Mouse (Mus musculus): ENCODE results near the gene Hoxb3.

The Hoxb3 gene

DNA sequence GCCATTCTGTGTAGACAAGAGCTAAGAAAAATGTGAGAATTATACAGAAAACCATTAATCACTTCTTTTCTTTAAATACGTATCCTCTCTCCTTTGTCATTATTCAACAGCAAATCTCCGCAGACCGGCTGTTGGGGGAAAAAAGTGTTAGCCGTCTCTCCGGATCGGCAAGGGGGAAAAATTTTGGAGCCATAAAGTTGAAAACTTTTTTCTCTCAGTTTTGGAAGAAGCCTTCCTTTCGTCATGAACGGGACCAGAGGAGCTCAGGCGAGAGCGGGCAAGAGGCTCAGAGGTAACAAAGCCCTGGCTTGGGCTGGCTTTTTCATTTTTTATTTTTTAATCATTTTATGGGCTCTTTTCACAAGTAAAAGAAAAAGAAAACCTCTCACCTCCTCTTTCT lies at the start of gene Hoxb3:
Gene Hoxb3 (plus strand): TSS at position 173 of the 400 bp plus-strand sequence.
- no peak for DNase-seq

- DNase-seq, result no peak
These were observed 48.7 kb upstream of the Hoxb3 start for GRCm38 (mm10) chr11:96274428-96274827.

DNA sequence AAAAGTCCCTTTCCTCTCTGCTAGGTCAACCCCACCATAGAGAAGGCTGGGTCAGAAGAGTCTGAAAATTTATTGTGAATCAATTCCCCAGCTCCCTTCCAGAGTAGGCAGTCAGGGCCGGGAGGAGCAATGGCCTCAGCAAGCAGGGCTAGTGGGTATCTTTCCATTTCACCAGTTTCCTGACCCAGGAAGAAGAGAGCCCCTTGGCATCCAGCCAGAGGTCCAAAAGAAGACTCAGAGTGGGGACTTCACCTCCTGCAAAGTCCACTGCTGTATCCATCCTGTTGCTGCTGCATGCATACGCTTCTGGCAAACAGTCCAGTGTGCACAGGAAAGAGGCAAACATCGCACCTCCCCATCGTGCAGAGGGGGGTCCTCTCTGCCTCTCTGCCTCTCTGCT lies 47.2 kb upstream of the Hoxb3 start:
- no peak for DNase-seq

DNA sequence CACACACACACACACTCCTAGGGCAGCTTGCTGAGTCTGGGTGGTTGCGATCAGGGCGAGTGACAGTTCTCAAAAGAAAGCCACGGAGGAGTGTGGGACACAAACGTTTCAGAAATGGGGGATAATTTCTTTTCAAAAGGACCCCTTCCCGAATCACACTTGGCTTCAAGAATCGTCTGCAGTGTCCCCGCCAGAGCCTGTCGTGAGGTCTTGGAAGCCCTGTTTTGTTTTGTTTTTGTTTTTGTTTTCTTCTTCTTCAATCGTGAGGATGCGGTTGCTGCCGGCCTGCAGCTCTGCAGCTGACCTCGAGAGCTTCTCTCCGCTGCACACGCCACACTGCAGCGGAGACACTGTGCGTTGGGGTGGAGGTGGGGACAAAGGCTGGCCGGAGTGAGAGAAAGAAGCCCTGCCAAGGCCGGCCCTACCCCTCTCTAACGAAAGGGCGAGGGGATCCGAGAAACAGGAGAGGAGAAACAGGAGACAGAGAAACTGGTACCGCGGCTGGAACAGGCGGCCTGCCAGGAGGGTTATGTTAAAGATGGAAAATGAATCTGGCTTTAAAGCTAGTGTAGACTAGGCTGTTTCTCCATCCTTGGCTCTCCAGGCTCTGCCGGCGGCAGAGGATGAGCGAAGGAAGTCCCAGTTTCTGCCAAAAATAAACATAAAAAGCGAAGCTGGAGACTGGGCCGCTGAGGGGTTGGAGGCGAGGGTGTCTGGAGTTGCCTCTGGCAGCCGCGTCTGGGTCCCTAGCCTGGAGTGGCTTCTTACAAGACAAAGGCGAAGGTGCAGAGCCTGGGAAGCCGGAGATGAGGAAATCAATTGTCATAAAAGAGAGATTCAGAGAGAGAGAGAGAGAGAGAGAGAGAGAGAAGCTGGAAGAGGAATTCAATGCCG lies 45.7 kb upstream of the Hoxb3 start:
- no peak for DNase-seq

DNA sequence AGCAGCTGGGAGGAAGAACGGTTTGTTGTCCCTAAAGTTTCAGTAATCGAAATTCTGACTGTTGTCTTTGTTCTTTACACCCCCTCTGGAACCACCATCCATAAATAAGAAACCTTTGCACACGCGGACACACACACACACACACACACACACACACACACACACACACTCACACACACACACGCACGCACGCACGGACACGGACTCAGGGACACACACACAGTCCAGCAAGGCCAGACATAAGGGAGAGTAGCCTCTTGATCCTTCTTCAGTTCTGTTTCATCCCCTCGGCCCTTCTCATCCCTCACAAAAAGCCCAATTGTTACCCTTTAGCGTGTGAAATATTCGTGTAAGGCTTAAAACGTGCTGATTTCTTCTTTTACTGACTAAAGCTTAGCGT lies 44.8 kb upstream of the Hoxb3 start:
- no peak for DNase-seq

GRCm38 (mm10) chr11:96278773-96279172 lies 44.4 kb upstream of the Hoxb3 start:
- DNase-seq, result peak; percentile 76 to 89

DNA sequence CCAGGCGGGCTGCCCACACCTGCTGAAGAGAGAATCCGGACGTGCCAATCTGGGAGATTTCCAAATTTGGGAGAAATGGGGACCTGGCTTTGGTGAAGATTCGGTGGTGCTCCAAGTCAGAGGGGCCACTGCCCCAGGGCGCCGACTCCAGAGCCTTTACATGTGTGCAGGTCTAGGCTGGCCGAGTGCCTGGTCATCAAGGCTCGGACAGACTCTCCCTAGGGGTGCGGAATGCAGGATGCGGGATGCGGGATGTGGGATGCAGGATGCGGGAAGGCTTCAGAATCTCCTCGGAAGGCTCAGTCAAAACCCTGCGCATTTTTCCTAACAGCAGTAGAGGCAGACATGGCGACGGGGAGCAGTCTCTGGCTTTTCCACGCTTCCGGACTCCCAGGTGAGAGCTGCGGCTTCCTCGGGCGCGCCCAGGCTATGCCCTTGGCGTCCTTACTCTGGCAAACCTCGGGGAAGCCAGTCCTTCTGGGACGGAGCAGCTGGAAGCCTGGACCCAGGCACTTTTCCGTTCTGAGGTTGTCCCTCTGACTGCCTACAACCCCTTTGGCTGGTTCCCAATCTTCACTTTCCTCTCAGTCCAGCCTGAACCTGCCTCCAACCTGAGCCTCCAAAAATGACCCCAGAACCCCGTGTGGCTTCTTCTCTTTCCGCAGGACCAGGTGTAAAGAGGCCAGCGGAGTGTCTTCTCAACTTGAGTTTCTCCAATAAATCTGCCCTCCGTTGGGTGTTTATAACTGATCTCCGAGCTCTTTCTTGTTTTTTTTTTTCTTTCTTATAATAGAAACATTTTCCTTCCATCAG lies 43.5 kb upstream of the Hoxb3 start:
- DNase-seq, result no peak

- DNase-seq, result no peak
These were observed 42.4 kb upstream of the Hoxb3 start for GRCm38 (mm10) chr11:96280399-96281378.

- DNase-seq, result no peak
These were observed 41.7 kb upstream of the Hoxb3 start for GRCm38 (mm10) chr11:96281396-96281795.

- no peak for DNase-seq
These were observed 41.1 kb upstream of the Hoxb3 start, which contains the start of gene Hoxb8 for GRCm38 (mm10) chr11:96281855-96282570. TSS of gene Hoxb8 (plus strand) at chr11:96281905.

DNA sequence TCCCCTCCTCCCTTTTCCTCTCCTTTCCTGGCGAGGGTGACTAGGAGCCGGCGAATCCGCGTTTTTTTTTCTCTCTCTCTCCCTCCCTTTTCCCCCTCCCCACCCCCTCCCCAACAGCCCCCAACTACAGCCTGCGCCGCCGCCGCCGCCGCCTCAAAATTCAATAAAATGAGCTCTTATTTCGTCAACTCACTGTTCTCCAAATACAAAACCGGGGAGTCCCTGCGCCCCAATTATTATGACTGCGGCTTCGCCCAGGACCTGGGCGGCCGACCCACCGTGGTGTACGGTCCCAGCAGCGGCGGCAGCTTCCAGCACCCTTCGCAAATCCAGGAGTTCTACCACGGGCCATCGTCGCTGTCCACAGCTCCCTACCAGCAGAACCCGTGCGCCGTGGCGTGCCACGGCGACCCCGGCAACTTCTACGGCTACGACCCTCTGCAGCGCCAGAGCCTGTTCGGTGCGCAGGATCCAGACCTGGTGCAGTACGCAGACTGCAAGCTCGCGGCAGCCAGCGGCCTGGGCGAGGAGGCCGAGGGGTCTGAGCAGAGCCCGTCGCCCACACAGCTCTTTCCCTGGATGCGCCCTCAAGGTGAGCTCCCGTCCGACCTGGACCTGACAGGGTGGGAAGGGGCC lies 40.2 kb upstream of the Hoxb3 start:
- DNase-seq, result no peak

DNA sequence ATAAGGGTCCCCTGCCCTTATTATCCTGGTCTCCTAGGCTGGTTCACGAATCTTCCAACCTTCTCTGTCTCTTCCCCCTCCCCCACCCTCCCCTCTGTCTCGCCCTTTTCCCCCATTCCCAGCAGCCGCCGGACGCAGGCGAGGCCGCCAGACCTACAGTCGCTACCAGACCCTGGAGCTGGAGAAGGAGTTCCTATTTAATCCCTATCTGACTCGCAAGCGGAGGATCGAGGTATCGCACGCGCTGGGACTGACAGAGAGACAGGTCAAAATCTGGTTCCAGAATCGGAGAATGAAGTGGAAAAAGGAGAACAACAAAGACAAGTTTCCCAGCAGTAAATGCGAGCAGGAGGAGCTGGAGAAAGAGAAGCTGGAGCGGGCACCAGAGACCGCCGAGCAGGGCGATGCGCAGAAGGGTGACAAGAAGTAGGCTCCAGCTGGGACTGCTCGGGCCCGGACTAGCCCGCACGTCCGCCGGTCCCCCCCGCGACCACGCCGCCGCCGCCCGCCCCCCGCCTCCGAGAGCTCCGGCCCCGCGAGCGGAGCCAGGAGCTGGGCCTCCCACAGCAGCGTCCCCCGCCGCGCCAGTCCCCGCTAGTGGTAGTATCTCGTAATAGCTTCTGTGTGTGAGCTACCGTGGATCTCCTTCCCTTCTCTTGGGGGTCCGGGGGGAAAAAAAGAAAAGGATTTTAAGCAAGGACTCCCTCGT lies 38.9 kb upstream of the Hoxb3 start:
- no peak for DNase-seq

GRCm38 (mm10) chr11:96284774-96285734 lies 38.1 kb upstream of the Hoxb3 start:
- no peak for DNase-seq

GRCm38 (mm10) chr11:96285771-96286738 lies 37.1 kb upstream of the Hoxb3 start, which contains the start of gene Hoxb7:
TSS of gene Hoxb7 (plus strand) at chr11:96286623.
- DNase-seq, result no peak

GRCm38 (mm10) chr11:96286739-96287385 lies 36.3 kb upstream of the Hoxb3 start:
- DNase-seq, result no peak

GRCm38 (mm10) chr11:96287411-96287810 lies 35.7 kb upstream of the Hoxb3 start:
- no peak for DNase-seq

GRCm38 (mm10) chr11:96288455-96289221 lies 34.5 kb upstream of the Hoxb3 start:
- DNase-seq, result no peak

Data from cerebellum, adult 18-20 months (tissue).